Mouse (Mus musculus) heart, postnatal 0 days (tissue): Measurements from ENCODE around the gene Txnrd3.

Source experiments
- CTCF ChIP-seq: IDR thresholded peaks from 2 replicates; pipeline ENCODE4 v1.5.1; 2016; ENCODE audit warnings: antibody characterized with exemption, control low read depth, low read depth
- EP300 ChIP-seq: IDR thresholded peaks from 2 replicates; pipeline ENCODE4 v1.6.1; 2016; ENCODE audit warnings: antibody characterized with exemption, low read depth

- TF ChIP-seq CTCF (no peak), EP300 (peak; percentile 41; the same call in 1 of the 2 replicates)
Measured at GRCm38 (mm10) chr6:89644271-89645075, 685 bp downstream of the Txnrd3 start.
